Mouse (Mus musculus): Measurements from ENCODE around the gene Scyl2. TPM values are rescaled to one million over a fixed set of nuclear protein-coding genes. Genes with fewer than 3 reads are reported as not detected.

Gene Scyl2
- polyA plus RNA-seq, 1 experiment, result 58.2 TPM

DNA sequence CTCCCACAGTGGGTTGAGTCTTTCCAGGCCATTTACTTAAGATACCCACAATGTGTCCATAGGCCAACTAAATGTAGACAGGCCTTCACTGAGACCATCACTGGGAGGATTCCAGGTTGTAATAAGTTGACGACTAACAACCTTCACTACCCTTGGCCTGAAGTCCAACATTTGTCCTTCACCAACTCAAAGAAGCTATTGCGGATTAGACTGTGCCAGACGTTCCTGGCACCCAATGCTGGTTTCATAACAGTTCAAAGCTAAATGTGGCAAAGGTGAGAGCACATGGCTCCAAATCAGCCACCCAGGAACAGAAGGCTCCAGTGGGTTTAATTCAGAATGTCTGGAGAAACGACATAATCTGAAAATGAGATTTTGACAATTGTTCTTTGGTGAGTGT is 53.0 kb downstream of the Scyl2 start:
- Histone ChIP-seq H3K4me3 (ENCODE audit: low read depth, low read length) (no peak overlapping the region), H3K9ac (ENCODE audit: low read depth, poor library complexity, severe bottlenecking) (no peak overlapping the region), H3K9me3 (replicated peaks; ENCODE audit: control insufficient read depth, insufficient read depth, low read length, poor library complexity, severe bottlenecking) (no peaks in the 10 kb centered on the region), H3K36me3 (ENCODE audit: control insufficient read depth, insufficient read depth, low read length, poor library complexity, severe bottlenecking) (no peaks in the 10 kb centered on the region), H3K27me3 (ENCODE audit: control insufficient read depth, insufficient read depth, low read length, poor library complexity, severe bottlenecking) (no peaks in the 10 kb centered on the region), H3K4me1 (ENCODE audit: control insufficient read depth, insufficient read depth, low read length) (no peaks in the 10 kb centered on the region), H3K27ac (ENCODE audit: insufficient read depth, low read length) (no peak overlapping the region)
- TF ChIP-seq POLR2A (IDR thresholded peaks at IDR 0.05; ENCODE audit: insufficient read depth, low read length), result no peak
- TF ChIP-seq CTCF (IDR thresholded peaks at IDR 0.05; ENCODE audit: low read depth, low read length), result no peak
- TF ChIP-seq EP300 (IDR thresholded peaks at IDR 0.05; ENCODE audit: insufficient read depth, low read depth, low read length), result no peak

DNA sequence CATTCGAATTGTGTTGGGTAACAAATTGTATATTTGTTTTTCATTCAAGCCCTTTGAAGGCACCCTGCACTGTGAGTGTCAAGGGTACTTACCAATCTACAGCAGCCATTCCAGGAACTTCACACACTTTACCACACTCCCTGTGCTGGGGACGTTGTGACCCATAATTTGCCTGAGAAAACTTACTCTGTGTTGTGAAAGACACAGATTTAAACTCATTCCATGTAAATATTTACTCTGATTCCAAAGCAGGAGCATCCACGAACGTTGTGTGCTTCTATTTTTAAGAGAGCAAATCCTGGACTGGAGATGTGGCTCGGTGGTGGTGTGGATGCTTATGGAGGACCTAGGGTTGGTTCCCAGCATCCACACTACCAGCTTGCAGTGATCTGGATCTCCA is 54.3 kb downstream of the Scyl2 start:
- H3K9ac ChIP-seq (ENCODE audit: low read depth, poor library complexity, severe bottlenecking), result no peak overlapping the region
- H3K9me3 ChIP-seq (replicated peaks; ENCODE audit: control insufficient read depth, insufficient read depth, low read length, poor library complexity, severe bottlenecking), result no peaks in the 10 kb centered on the region
- no peak overlapping the region for H3K4me3 ChIP-seq (ENCODE audit: low read depth, low read length)
- H3K4me1 ChIP-seq (ENCODE audit: control insufficient read depth, insufficient read depth, low read length), result no peaks in the 10 kb centered on the region
- no peaks in the 10 kb centered on the region for H3K27me3 ChIP-seq (ENCODE audit: control insufficient read depth, insufficient read depth, low read length, poor library complexity, severe bottlenecking)
- H3K27ac ChIP-seq (ENCODE audit: insufficient read depth, low read length), result no peak overlapping the region
- H3K36me3 ChIP-seq (ENCODE audit: control insufficient read depth, insufficient read depth, low read length, poor library complexity, severe bottlenecking), result no peaks in the 10 kb centered on the region
- TF ChIP-seq CTCF (IDR thresholded peaks at IDR 0.05; ENCODE audit: low read depth, low read length) (no peak), EP300 (IDR thresholded peaks at IDR 0.05; ENCODE audit: insufficient read depth, low read depth, low read length) (no peak), POLR2A (IDR thresholded peaks at IDR 0.05; ENCODE audit: insufficient read depth, low read length) (no peak)

DNA sequence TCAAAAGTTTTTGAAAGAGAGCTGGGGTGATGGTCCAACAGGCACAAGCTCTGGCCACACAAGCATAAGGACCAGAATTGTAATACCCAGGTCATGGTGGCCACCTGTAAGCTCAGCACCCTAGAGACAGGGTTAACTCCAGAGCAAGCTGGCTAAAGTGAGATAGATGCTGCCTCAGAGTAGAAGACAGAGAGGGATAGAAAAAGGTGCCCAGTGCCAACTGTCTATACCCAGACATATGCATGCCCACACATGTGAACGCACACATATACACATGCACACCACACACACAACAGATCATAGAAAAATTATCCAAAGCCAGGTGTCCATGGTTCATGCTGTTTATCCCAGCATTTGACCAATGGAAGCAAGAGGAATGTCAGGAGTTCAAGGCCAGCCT is 55.5 kb downstream of the Scyl2 start:
- Histone ChIP-seq H3K9me3 (replicated peaks; ENCODE audit: control insufficient read depth, insufficient read depth, low read length, poor library complexity, severe bottlenecking) (no peaks in the 10 kb centered on the region), H3K27ac (ENCODE audit: insufficient read depth, low read length) (no peak overlapping the region), H3K4me1 (ENCODE audit: control insufficient read depth, insufficient read depth, low read length) (no peaks in the 10 kb centered on the region), H3K36me3 (ENCODE audit: control insufficient read depth, insufficient read depth, low read length, poor library complexity, severe bottlenecking) (no peaks in the 10 kb centered on the region), H3K9ac (ENCODE audit: low read depth, poor library complexity, severe bottlenecking) (no peak overlapping the region), H3K27me3 (ENCODE audit: control insufficient read depth, insufficient read depth, low read length, poor library complexity, severe bottlenecking) (no peaks in the 10 kb centered on the region), H3K4me3 (ENCODE audit: low read depth, low read length) (no peak overlapping the region)
- TF ChIP-seq POLR2A (IDR thresholded peaks at IDR 0.05; ENCODE audit: insufficient read depth, low read length), result no peak
- no peak for TF ChIP-seq EP300 (IDR thresholded peaks at IDR 0.05; ENCODE audit: insufficient read depth, low read depth, low read length)
- no peak for TF ChIP-seq CTCF (IDR thresholded peaks at IDR 0.05; ENCODE audit: low read depth, low read length)

DNA sequence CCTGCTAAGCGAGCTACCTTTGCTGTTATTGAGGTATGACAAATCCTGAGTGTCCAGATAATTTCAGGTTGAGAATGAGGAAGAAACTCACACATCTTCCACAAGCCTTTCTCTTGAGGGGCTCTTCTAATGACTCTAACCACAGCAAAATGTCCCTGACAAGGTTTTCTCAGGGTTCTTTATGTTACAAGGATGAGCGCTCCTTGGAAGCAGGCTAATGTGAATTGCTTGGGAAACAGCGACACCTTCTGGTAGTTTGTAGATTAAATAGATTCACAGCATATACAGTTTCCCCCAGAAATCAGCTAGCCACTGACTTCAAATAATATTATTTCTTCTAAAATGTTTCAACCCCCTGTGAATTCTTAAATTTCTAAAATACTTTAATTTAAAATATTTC is 56.0 kb downstream of the Scyl2 start:
- no peaks in the 10 kb centered on the region for H3K9me3 ChIP-seq (replicated peaks; ENCODE audit: control insufficient read depth, insufficient read depth, low read length, poor library complexity, severe bottlenecking)
- H3K9ac ChIP-seq (ENCODE audit: low read depth, poor library complexity, severe bottlenecking), result no peak overlapping the region
- TF ChIP-seq EP300 (IDR thresholded peaks at IDR 0.05; ENCODE audit: insufficient read depth, low read depth, low read length) (no peak), CTCF (IDR thresholded peaks at IDR 0.05; ENCODE audit: low read depth, low read length) (peak; percentile 23), POLR2A (IDR thresholded peaks at IDR 0.05; ENCODE audit: insufficient read depth, low read length) (no peak)
- H3K36me3 ChIP-seq (ENCODE audit: control insufficient read depth, insufficient read depth, low read length, poor library complexity, severe bottlenecking), result no peaks in the 10 kb centered on the region
- H3K27ac ChIP-seq (ENCODE audit: insufficient read depth, low read length), result no peak overlapping the region
- no peaks in the 10 kb centered on the region for H3K4me1 ChIP-seq (ENCODE audit: control insufficient read depth, insufficient read depth, low read length)
- H3K27me3 ChIP-seq (ENCODE audit: control insufficient read depth, insufficient read depth, low read length, poor library complexity, severe bottlenecking), result no peaks in the 10 kb centered on the region
- H3K4me3 ChIP-seq (ENCODE audit: low read depth, low read length), result no peak overlapping the region

DNA sequence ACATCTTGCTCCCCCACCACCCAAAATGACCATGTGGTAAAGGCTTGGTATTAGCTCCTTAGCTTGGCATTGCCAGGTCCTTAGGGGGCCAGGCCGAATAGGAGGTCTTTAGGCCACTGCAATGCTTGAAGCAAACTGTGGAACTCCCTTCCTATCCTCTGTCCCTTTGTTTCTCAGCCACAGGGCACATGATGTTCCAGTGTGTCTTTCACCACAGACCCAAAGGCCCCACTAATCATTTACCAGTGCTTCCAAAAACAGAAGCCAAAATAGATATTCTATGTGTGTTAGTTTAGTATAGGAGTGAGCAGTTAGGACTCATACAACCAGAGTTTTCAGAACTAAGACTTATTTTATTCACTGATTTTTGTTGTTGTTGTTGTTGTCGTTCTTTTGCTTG is 59.4 kb downstream of the Scyl2 start:
- TF ChIP-seq POLR2A (IDR thresholded peaks at IDR 0.05; ENCODE audit: insufficient read depth, low read length) (no peak), EP300 (IDR thresholded peaks at IDR 0.05; ENCODE audit: insufficient read depth, low read depth, low read length) (no peak), CTCF (IDR thresholded peaks at IDR 0.05; ENCODE audit: low read depth, low read length) (no peak)
- no peak overlapping the region for H3K27ac ChIP-seq (ENCODE audit: insufficient read depth, low read length)
- H3K9ac ChIP-seq (ENCODE audit: low read depth, poor library complexity, severe bottlenecking), result no peak overlapping the region
- no peaks in the 10 kb centered on the region for H3K9me3 ChIP-seq (replicated peaks; ENCODE audit: control insufficient read depth, insufficient read depth, low read length, poor library complexity, severe bottlenecking)
- H3K4me1 ChIP-seq (ENCODE audit: control insufficient read depth, insufficient read depth, low read length), result no peaks in the 10 kb centered on the region
- H3K36me3 ChIP-seq (ENCODE audit: control insufficient read depth, insufficient read depth, low read length, poor library complexity, severe bottlenecking), result no peaks in the 10 kb centered on the region
- H3K4me3 ChIP-seq (ENCODE audit: low read depth, low read length), result no peak overlapping the region
- no peaks in the 10 kb centered on the region for H3K27me3 ChIP-seq (ENCODE audit: control insufficient read depth, insufficient read depth, low read length, poor library complexity, severe bottlenecking)

DNA sequence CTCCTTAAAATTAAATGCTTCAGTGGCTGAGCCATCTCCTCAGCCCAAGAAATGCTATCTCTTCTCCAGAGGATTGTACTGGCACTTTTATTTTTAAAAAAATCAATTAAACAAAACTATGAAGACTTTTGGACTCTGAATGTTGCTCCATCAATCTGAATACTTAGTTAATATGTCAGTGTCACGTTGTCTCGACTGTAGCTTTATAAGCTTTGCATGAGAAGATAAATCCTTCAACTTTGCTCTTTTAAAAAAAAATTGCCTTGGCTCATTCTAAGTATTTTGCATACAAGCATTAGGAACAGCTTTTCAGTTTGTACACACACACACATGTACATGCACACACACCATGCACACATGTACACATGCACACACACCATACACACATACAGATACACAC is 61.9 kb downstream of the Scyl2 start:
- Histone ChIP-seq H3K27ac (ENCODE audit: insufficient read depth, low read length) (no peak overlapping the region), H3K4me1 (ENCODE audit: control insufficient read depth, insufficient read depth, low read length) (no peaks in the 10 kb centered on the region), H3K9me3 (replicated peaks; ENCODE audit: control insufficient read depth, insufficient read depth, low read length, poor library complexity, severe bottlenecking) (no peaks in the 10 kb centered on the region), H3K36me3 (ENCODE audit: control insufficient read depth, insufficient read depth, low read length, poor library complexity, severe bottlenecking) (no peaks in the 10 kb centered on the region), H3K9ac (ENCODE audit: low read depth, poor library complexity, severe bottlenecking) (no peak overlapping the region), H3K27me3 (ENCODE audit: control insufficient read depth, insufficient read depth, low read length, poor library complexity, severe bottlenecking) (no peaks in the 10 kb centered on the region), H3K4me3 (ENCODE audit: low read depth, low read length) (no peak overlapping the region)
- TF ChIP-seq CTCF (IDR thresholded peaks at IDR 0.05; ENCODE audit: low read depth, low read length) (no peak), EP300 (IDR thresholded peaks at IDR 0.05; ENCODE audit: insufficient read depth, low read depth, low read length) (no peak), POLR2A (IDR thresholded peaks at IDR 0.05; ENCODE audit: insufficient read depth, low read length) (no peak)

Measured in ES-Bruce4 (cell line).